Mouse (Mus musculus) heart, embryonic 10.5 days (tissue): ENCODE data around the gene Cul7. TPM values are rescaled to one million over a fixed set of nuclear protein-coding genes. Genes with fewer than 3 reads are reported as not detected.

ENCODE experiments used
- DNase-seq: peaks from one replicate; pipeline ENCODE4 v3.0.0-alpha.2; 2017; ENCODE audit warnings: low spot score
- H3K27ac ChIP-seq: fragments of 300-500 bp; sonication (generic); 2 replicates; pipeline ENCODE4 v1.5.1; 2016; ENCODE audit warnings: mild to moderate bottlenecking
- H3K27me3 ChIP-seq: fragments of 300-500 bp; sonication (generic); 2 replicates; pipeline ENCODE4 v1.6.1; 2016; ENCODE audit warnings: mild to moderate bottlenecking; ENCODE audit not compliant: poor library complexity, insufficient read depth, severe bottlenecking
- H3K36me3 ChIP-seq: fragments of 300-500 bp; sonication (generic); 2 replicates; pipeline ENCODE4 v1.6.1; 2016; ENCODE audit warnings: mild to moderate bottlenecking, moderate library complexity
- H3K4me1 ChIP-seq: fragments of 300-500 bp; sonication (generic); 2 replicates; pipeline ENCODE4 v1.6.1; 2016; ENCODE audit warnings: mild to moderate bottlenecking
- H3K4me3 ChIP-seq: fragments of 300-500 bp; sonication (generic); 2 replicates; pipeline ENCODE4 v1.5.1; 2016; ENCODE audit warnings: mild to moderate bottlenecking, moderate library complexity
- H3K9me3 ChIP-seq: fragments of 300-500 bp; sonication (generic); 2 replicates; pipeline ENCODE4 v1.6.1; 2016; ENCODE audit warnings: mild to moderate bottlenecking, moderate library complexity
- WGBS: fragments of 180-500 bp; shearing (Covaris S2); methylation state at CpG from one replicate; pipeline ENCODE4 v1.1.7; 2016; 5-methylcytosine and 5-hydroxymethylcytosine counted together
- polyA plus RNA-seq: library from polyadenylated mRNA; unstranded; fragments of >200 nt; fragmentation: Nextera tagmentation; extraction: Ambion mirVana; gene quantifications from 2 replicates; pipeline ENCODE4 v1.2.1, GENCODE M21; 2016

The Cul7 gene
- 44.8 and 51.3 TPM in 2 replicates for polyA plus RNA-seq

DNA sequence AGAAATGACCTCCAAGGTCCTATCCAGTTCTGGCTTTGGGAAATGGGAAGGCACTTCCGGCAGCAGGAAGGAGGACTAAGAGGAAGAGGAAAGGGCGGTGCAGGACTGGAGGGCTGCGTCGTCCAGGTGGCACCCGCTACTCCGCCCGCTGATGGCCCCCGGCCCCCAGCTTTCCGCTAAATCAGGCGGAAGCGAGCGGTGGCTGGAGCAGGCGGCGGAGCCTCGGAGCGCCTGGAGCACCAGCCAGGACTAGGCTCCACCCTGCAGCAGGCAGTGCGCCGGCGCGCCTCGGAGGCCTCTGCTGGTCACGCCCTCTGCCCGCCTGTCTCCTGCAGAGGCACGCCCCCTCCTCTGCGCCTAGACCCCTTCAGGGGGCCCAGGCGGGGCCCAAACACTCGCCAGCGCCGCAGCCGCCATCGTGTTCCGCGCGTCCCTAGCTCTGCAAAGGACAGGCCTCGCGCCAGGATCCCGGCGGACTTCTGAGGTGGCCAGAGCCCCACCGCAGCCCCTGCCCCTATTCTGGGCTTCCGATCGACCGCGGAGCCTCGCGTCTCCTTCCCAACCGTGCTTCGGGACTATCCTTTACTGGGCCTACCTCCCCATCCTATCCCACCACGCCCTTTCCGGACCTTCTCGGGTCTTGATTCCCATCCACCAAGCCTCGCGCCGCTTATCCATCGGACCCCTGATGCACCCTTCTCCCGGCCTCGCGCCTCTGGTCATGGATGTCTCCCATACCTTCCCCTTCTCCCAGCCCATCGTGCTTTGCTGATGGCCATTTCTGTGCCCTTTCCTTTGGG lies at the start of gene Cul7:
Cul7 (plus strand) TSS at position 106 of the 800 bp plus-strand sequence.
- no peaks in the 10 kb centered on the region for H3K9me3 ChIP-seq
- under 1% methylated on average over 57 of the region's 58 CpGs for WGBS
- peak; percentile 98 for DNase-seq
- no peaks in the 10 kb centered on the region for H3K27me3 ChIP-seq
- H3K36me3 ChIP-seq = peaks cover 53% of the 10 kb centered on the region
- H3K4me3 ChIP-seq = peak within 1 kb of the TSS; percentile 77
- H3K4me1 ChIP-seq = peaks cover 55% of the 10 kb centered on the region
- peak within 1 kb of the TSS; percentile 98 for H3K27ac ChIP-seq

DNA sequence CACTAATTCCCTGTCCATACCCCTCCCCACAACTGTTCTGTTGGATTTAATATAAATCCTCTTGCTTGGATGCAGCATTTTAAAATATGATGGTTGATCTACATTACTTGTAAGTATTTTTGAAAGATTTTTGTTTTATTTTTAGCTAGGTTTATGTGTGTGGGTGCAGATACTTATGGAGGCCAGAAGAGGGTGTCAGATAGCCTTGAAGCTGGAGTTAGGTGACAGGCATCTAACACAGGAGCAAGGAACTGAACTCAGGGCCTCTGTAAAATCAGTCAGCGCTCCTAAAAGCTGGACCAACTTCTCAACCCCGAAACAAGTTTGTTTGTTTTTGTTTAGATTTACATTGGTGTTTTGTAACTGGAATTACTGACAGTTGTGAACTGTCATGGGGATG lies 49.6 kb upstream of the Cul7 start:
- Histone ChIP-seq H3K4me3 (no peak overlapping the region), H3K9me3 (no peaks in the 10 kb centered on the region), H3K4me1 (peaks cover 42% of the 10 kb centered on the region), H3K27ac (no peak overlapping the region), H3K27me3 (no peaks in the 10 kb centered on the region), H3K36me3 (peaks cover 36% of the 10 kb centered on the region)
- DNase-seq = no peak
- 91% methylated on average over 2 of the region's 2 CpGs for WGBS

- Histone ChIP-seq H3K4me3 (no peak overlapping the region), H3K4me1 (peaks cover 41% of the 10 kb centered on the region), H3K36me3 (peaks cover 27% of the 10 kb centered on the region), H3K27me3 (no peaks in the 10 kb centered on the region), H3K9me3 (no peaks in the 10 kb centered on the region), H3K27ac (no peak overlapping the region)
- 76% methylated on average over 9 of the region's 9 CpGs for WGBS
- no peak for DNase-seq
These were observed 47.9 kb upstream of the Cul7 start for GRCm38 (mm10) chr17:46602212-46602611.

DNA sequence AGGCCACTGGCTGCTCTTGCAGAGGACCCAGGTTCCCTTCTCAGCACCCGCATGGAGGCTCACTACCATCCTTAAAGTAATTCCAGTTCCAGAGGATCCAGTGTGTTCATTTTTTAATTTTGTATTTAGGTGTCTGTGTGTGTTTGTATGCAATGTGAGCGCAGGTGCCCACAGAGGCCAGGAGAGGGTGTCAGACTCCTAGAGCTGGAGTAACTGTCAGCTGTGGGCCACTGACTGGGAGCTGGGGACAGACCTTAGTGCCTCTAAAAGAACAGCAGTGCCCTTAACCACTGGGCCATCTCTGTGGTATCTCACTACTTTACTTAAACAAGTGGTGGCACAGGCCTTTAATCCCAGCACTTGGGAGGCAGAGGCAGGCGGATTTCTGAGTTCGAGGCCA lies 46.9 kb upstream of the Cul7 start:
- 91% methylated on average over 4 of the region's 4 CpGs for WGBS

GRCm38 (mm10) chr17:46605126-46605525 lies 45.0 kb upstream of the Cul7 start:
- H3K27me3 ChIP-seq = no peaks in the 10 kb centered on the region
- peaks cover 40% of the 10 kb centered on the region for H3K4me1 ChIP-seq
- WGBS = 75% methylated on average over 5 of the region's 5 CpGs
- no peak overlapping the region for H3K27ac ChIP-seq
- no peak overlapping the region for H3K4me3 ChIP-seq
- no peak for DNase-seq
- H3K9me3 ChIP-seq = no peaks in the 10 kb centered on the region
- H3K36me3 ChIP-seq = peaks cover 15% of the 10 kb centered on the region

More for the DNA sequence above, 46.9 kb upstream of the Cul7 start:
- DNase-seq = no peak
- H3K36me3 ChIP-seq = peaks cover 17% of the 10 kb centered on the region
- peaks cover 34% of the 10 kb centered on the region for H3K4me1 ChIP-seq
- H3K9me3 ChIP-seq = no peaks in the 10 kb centered on the region
- H3K27ac ChIP-seq = no peak overlapping the region
- H3K27me3 ChIP-seq = no peaks in the 10 kb centered on the region
- H3K4me3 ChIP-seq = no peak overlapping the region

GRCm38 (mm10) chr17:46605987-46606386 lies 44.1 kb upstream of the Cul7 start:
- Histone ChIP-seq H3K27me3 (no peaks in the 10 kb centered on the region), H3K4me3 (no peak overlapping the region), H3K36me3 (peaks cover 18% of the 10 kb centered on the region), H3K9me3 (no peaks in the 10 kb centered on the region), H3K27ac (no peak overlapping the region), H3K4me1 (peaks cover 48% of the 10 kb centered on the region)
- 83% methylated on average over 12 of the region's 12 CpGs for WGBS
- DNase-seq = no peak

DNA sequence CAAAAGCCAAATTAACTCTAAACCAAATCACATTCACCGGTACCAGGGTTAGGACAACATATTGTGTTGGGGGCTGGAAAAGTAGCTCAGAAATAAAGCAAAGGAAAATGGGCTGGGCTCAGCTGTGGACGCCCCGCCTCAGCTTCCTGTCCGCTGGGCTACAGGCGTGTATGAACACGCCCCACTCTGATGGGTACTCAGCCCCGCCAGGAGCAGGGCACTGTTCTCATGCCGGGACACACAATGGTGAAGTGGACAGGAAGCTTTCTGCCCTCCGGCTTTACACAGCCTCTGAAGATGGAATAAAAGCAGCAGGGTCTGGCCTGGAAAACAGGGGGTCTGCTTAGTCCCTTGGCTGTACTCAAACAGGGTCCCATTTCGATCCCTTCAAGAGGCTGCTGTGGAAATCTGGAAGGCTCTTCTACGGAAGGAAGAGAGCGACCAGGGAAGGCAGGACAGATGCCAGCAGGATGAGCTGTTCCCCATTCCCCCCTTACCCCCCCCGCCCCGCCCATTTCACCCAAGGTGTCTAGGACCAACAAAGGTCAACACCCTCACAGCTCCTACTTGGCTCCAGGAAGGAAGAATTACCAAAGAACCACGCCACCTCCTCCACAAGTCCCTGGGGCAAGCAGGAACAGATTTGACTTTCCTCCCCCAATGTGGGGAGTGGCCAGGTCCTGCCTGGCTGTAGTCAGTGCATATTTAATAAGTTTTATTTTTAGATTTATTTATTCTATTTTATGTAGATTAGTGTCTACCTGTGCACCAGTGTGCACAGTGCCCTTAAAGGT lies 40.2 kb upstream of the Cul7 start:
- no peak for DNase-seq
- H3K27me3 ChIP-seq = no peaks in the 10 kb centered on the region
- H3K4me3 ChIP-seq = no peak overlapping the region
- peaks cover 13% of the 10 kb centered on the region for H3K36me3 ChIP-seq
- H3K27ac ChIP-seq = peak overlapping the region; percentile 57; the same call in 1 of the 2 replicates
- H3K4me1 ChIP-seq = peaks cover 64% of the 10 kb centered on the region
- WGBS = 53% methylated on average over 15 of the region's 15 CpGs
- no peaks in the 10 kb centered on the region for H3K9me3 ChIP-seq

DNA sequence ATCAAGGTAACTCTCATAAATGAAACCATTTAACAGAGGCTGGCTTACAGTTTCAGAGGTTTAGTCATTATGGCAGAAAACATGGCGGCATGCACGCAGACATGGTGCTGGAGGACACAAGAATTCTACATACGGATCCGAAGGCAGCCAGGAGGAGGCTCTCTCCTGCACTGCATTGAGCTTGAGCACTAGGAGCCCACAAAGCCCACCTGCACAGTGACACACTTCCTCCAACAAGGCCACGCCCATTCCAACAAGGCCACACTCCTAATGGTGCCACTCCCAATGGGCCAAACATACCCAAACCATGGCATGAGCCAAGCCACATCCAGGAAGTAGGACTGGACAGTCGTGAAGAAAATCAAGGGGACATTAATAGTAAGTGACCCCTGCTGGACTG lies 38.8 kb upstream of the Cul7 start:
- H3K27ac ChIP-seq = no peak overlapping the region
- H3K4me1 ChIP-seq = peaks cover 62% of the 10 kb centered on the region
- H3K27me3 ChIP-seq = no peaks in the 10 kb centered on the region
- no peak for DNase-seq
- WGBS = 93% methylated on average over 6 of the region's 6 CpGs
- H3K36me3 ChIP-seq = peaks cover 13% of the 10 kb centered on the region
- no peak overlapping the region for H3K4me3 ChIP-seq
- no peaks in the 10 kb centered on the region for H3K9me3 ChIP-seq

DNA sequence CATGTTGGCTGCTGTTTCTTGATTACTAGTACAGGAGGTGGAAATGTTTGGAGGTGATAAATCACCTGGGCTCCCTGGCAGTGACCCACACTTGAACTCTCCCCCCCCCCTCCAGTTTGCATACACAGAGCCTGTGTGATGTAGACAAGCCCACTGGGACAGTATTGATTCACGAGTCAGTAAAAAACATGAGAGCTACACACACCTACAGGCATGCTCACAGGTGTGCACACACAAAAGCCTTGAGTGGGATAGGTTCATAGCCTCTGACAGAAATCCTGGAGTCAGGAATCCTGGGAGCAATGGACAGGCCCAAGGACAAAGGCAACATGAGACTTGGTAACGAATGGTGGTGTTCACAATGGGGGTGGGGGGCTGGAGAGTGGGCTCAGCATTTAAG lies 37.9 kb upstream of the Cul7 start:
- 67% methylated on average over 2 of the region's 2 CpGs for WGBS
- DNase-seq = no peak
- H3K27ac ChIP-seq = peak overlapping the region; percentile 75

GRCm38 (mm10) chr17:46612820-46613219 lies 37.3 kb upstream of the Cul7 start:
- no peak overlapping the region for H3K4me3 ChIP-seq
- H3K27me3 ChIP-seq = no peaks in the 10 kb centered on the region
- peaks cover 13% of the 10 kb centered on the region for H3K36me3 ChIP-seq
- 43% methylated on average over 4 of the region's 4 CpGs for WGBS
- peak overlapping the region; percentile 75 for H3K27ac ChIP-seq
- no peaks in the 10 kb centered on the region for H3K9me3 ChIP-seq
- peaks cover 77% of the 10 kb centered on the region for H3K4me1 ChIP-seq
- DNase-seq = no peak

More for the DNA sequence above, 37.9 kb upstream of the Cul7 start:
- no peaks in the 10 kb centered on the region for H3K9me3 ChIP-seq
- peaks cover 13% of the 10 kb centered on the region for H3K36me3 ChIP-seq
- peaks cover 71% of the 10 kb centered on the region for H3K4me1 ChIP-seq
- no peak overlapping the region for H3K4me3 ChIP-seq
- H3K27me3 ChIP-seq = no peaks in the 10 kb centered on the region

DNA sequence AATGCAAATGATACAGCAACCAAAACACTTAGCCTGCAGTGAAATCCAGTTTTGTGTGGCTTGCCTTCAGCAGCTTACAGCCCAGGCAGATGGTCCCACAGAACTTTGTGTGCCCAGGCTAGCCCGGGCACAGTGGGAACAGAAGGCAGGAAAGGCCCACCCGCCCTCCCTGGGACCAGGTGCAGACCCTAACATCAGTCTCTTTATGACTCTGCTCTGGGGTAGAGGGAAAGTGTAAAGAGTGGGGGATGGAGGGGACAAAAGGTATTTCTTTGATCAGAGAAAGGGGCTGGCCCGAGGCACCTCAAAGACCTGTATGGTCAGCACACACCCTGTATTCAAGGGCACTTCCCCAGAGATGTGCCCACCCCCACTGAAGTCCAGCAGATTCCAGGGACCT lies 36.9 kb upstream of the Cul7 start:
- no peaks in the 10 kb centered on the region for H3K9me3 ChIP-seq
- DNase-seq = no peak
- H3K27ac ChIP-seq = peak overlapping the region; percentile 75; the same call in 1 of the 2 replicates
- H3K4me1 ChIP-seq = peaks cover 81% of the 10 kb centered on the region
- no peak overlapping the region for H3K4me3 ChIP-seq
- 45% methylated on average over 3 of the region's 3 CpGs for WGBS
- H3K27me3 ChIP-seq = no peaks in the 10 kb centered on the region
- peaks cover 13% of the 10 kb centered on the region for H3K36me3 ChIP-seq

GRCm38 (mm10) chr17:46617799-46618198 lies 32.3 kb upstream of the Cul7 start:
- H3K36me3 ChIP-seq = no peaks in the 10 kb centered on the region
- DNase-seq = no peak
- H3K27me3 ChIP-seq = no peaks in the 10 kb centered on the region
- H3K4me3 ChIP-seq = peak overlapping the region; percentile 40
- H3K27ac ChIP-seq = peak overlapping the region; percentile 94
- WGBS = 46% methylated on average over 12 of the region's 12 CpGs
- peaks cover 94% of the 10 kb centered on the region for H3K4me1 ChIP-seq
- H3K9me3 ChIP-seq = no peaks in the 10 kb centered on the region

GRCm38 (mm10) chr17:46618394-46618768 lies 31.8 kb upstream of the Cul7 start:
- Histone ChIP-seq H3K4me3 (peak overlapping the region; percentile 40), H3K9me3 (no peaks in the 10 kb centered on the region), H3K36me3 (no peaks in the 10 kb centered on the region), H3K4me1 (peaks cover 94% of the 10 kb centered on the region), H3K27ac (peak overlapping the region; percentile 94), H3K27me3 (no peaks in the 10 kb centered on the region)
- DNase-seq = no peak
- whole genome bisulfite sequencing = 8% methylated on average over 6 of the region's 6 CpGs
